Comparison of ENCODE assay signal across 11 mouse cellular contexts in genomic region chr3:113873226-113873625, GRCm38 (mm10).
"Had no signal": no experiment of that assay in that cellular context is flagged by ENCODE, and none has a peak within 500 bp of the region (broad histone marks: within the 10 kb centered on the region; RNA-seq: fewer than 3 reads in every experiment).

No protein-coding gene starts in this region.

- ATAC-seq: lung, postnatal 0 days had no signal

- H3K4me1 ChIP-seq: limb, embryonic 13.5 days; midbrain, embryonic 10.5 days; neural tube, embryonic 12.5 days had no signal

- H3K4me2 ChIP-seq: limb, embryonic 13.5 days; neural tube, embryonic 12.5 days had no signal

- H3K9me3 ChIP-seq: limb, embryonic 13.5 days; midbrain, embryonic 10.5 days; neural tube, embryonic 12.5 days had no signal

- H3K36me3 ChIP-seq: limb, embryonic 13.5 days; midbrain, embryonic 10.5 days; neural tube, embryonic 12.5 days had no signal

- H3K9ac ChIP-seq: limb, embryonic 13.5 days; liver, embryonic 14.5 days; neural tube, embryonic 12.5 days had no signal

- H3K27ac ChIP-seq: limb, embryonic 13.5 days; liver, embryonic 14.5 days; midbrain, embryonic 10.5 days; neural tube, embryonic 12.5 days; stomach, postnatal 0 days had no signal

- DNase-seq: left cerebral cortex, postnatal 4 days; lung, adult 18-20 months; lung, postnatal 36 days; midbrain, embryonic 14.5 days; thymus, postnatal 4 days had no signal

- H3K27me3 ChIP-seq: limb, embryonic 13.5 days; neural tube, embryonic 12.5 days had no signal

- H3K4me3 ChIP-seq: limb, embryonic 13.5 days; midbrain, embryonic 10.5 days; neural tube, embryonic 12.5 days had no signal
